Mouse (Mus musculus) intestine, embryonic 16.5 days (tissue): Measurements from ENCODE around the gene Btbd3. TPM values are rescaled to one million over a fixed set of nuclear protein-coding genes. Genes with fewer than 3 reads are reported as not detected.

Source experiments
- ATAC-seq: fragments of 200-750 bp; cut with Nextera tagmentation; 2 replicates; pipeline ENCODE4 v1.8.0; 2017; ENCODE audit warnings: moderate TSS enrichment, moderate library complexity
- H3K27ac ChIP-seq: fragments of 300-500 bp; sonication (generic); 2 replicates; pipeline ENCODE4 v1.5.1; 2014; ENCODE audit warnings: mild to moderate bottlenecking, low read length
- H3K27me3 ChIP-seq: fragments of 300-500 bp; sonication (generic); replicated peaks from 2 replicates; pipeline ENCODE4 v1.6.1; 2014; ENCODE audit warnings: low read length, control low read depth, mixed read lengths; ENCODE audit not compliant: control insufficient read depth, insufficient read depth
- H3K36me3 ChIP-seq: fragments of 300-500 bp; sonication (generic); 2 replicates; pipeline ENCODE4 v1.6.1; 2014; ENCODE audit warnings: low read length, control low read depth; ENCODE audit not compliant: control insufficient read depth, insufficient read depth
- H3K4me1 ChIP-seq: fragments of 300-500 bp; sonication (generic); 2 replicates; pipeline ENCODE4 v1.6.1; 2014; ENCODE audit warnings: low read length, control low read depth, mixed read lengths; ENCODE audit not compliant: control insufficient read depth, insufficient read depth
- H3K4me2 ChIP-seq: fragments of 300-500 bp; sonication (generic); 2 replicates; pipeline ENCODE4 v1.6.1; 2014; ENCODE audit warnings: low read depth, low read length, control low read depth
- H3K4me3 ChIP-seq: fragments of 300-500 bp; sonication (generic); 2 replicates; pipeline ENCODE4 v1.5.1; 2014; ENCODE audit warnings: mild to moderate bottlenecking, low read length
- H3K9ac ChIP-seq: fragments of 300-500 bp; sonication (generic); 2 replicates; pipeline ENCODE4 v1.6.1; 2014; ENCODE audit warnings: low read depth, low read length
- H3K9me3 ChIP-seq: fragments of 300-500 bp; sonication (generic); 2 replicates; pipeline ENCODE4 v1.6.1; 2016; ENCODE audit warnings: low read length, control low read depth; ENCODE audit not compliant: control insufficient read depth
- WGBS: fragments of 180-500 bp; shearing (Covaris S2); extraction: QIAGEN DNeasy Blood & Tissue Kit; methylation state at CpG from one replicate; pipeline ENCODE4 v1.1.7; 2014; 5-methylcytosine and 5-hydroxymethylcytosine counted together
- polyA plus RNA-seq: library from polyadenylated mRNA; unstranded; fragments of >200 nt; fragmentation: Nextera tagmentation; extraction: Ambion mirVana; gene quantifications from 2 replicates; pipeline ENCODE4 v1.2.1, GENCODE M21; 2015

Gene Btbd3
- polyA plus RNA-seq, 1 experiment from 2014 or later, result 17.9 TPM

- no peaks in the 10 kb centered on the region for H3K36me3 ChIP-seq
- H3K27ac ChIP-seq, result peak overlapping the region; percentile 94
- WGBS, result 1% methylated on average over 10 of the region's 10 CpGs
- peak; percentile 12 for ATAC-seq
- H3K4me3 ChIP-seq, result peak overlapping the region; percentile 89
- H3K4me1 ChIP-seq, result peaks cover 24% of the 10 kb centered on the region
- peak overlapping the region; percentile 69 for H3K4me2 ChIP-seq
- no peaks in the 10 kb centered on the region for H3K9me3 ChIP-seq
- H3K27me3 ChIP-seq, result no peaks in the 10 kb centered on the region
- H3K9ac ChIP-seq, result peak overlapping the region; percentile 94
Observed at GRCm38 (mm10) chr2:138257692-138258315, 1.4 kb downstream of the Btbd3 start.

- no peak overlapping the region for H3K9ac ChIP-seq
- WGBS, result 59% methylated on average over 7 of the region's 7 CpGs
- H3K4me3 ChIP-seq, result no peak overlapping the region
- H3K4me2 ChIP-seq, result no peak overlapping the region
- H3K27me3 ChIP-seq, result no peaks in the 10 kb centered on the region
- no peaks in the 10 kb centered on the region for H3K9me3 ChIP-seq
- peaks cover 27% of the 10 kb centered on the region for H3K4me1 ChIP-seq
- H3K36me3 ChIP-seq, result no peaks in the 10 kb centered on the region
- H3K27ac ChIP-seq, result no peak overlapping the region
- no peak for ATAC-seq
Observed at GRCm38 (mm10) chr2:138261140-138261539, 4.8 kb downstream of the Btbd3 start.

- Histone ChIP-seq H3K27ac (no peak overlapping the region), H3K4me1 (peaks cover 42% of the 10 kb centered on the region), H3K9me3 (no peaks in the 10 kb centered on the region), H3K9ac (no peak overlapping the region), H3K4me2 (no peak overlapping the region), H3K4me3 (no peak overlapping the region), H3K27me3 (no peaks in the 10 kb centered on the region), H3K36me3 (no peaks in the 10 kb centered on the region)
- WGBS, result 68% methylated on average over 11 of the region's 11 CpGs
- no peak for ATAC-seq
Observed at GRCm38 (mm10) chr2:138262885-138263284, 6.5 kb downstream of the Btbd3 start.

GRCm38 (mm10) chr2:138265356-138266005 lies 9.1 kb downstream of the Btbd3 start:
- H3K9ac ChIP-seq, result no peak overlapping the region

GRCm38 (mm10) chr2:138266679-138267078 lies 10.3 kb downstream of the Btbd3 start:
- Histone ChIP-seq H3K9me3 (no peaks in the 10 kb centered on the region), H3K4me3 (no peak overlapping the region), H3K4me1 (peaks cover 32% of the 10 kb centered on the region), H3K27ac (no peak overlapping the region), H3K36me3 (no peaks in the 10 kb centered on the region), H3K27me3 (no peaks in the 10 kb centered on the region), H3K9ac (no peak overlapping the region), H3K4me2 (no peak overlapping the region)
- no peak for ATAC-seq
- 59% methylated on average over 5 of the region's 5 CpGs for WGBS

More at GRCm38 (mm10) chr2:138265356-138266005, 9.1 kb downstream of the Btbd3 start:
- Histone ChIP-seq H3K27me3 (no peaks in the 10 kb centered on the region), H3K36me3 (no peaks in the 10 kb centered on the region), H3K27ac (no peak overlapping the region), H3K9me3 (no peaks in the 10 kb centered on the region), H3K4me2 (no peak overlapping the region), H3K4me1 (peaks cover 36% of the 10 kb centered on the region), H3K4me3 (no peak overlapping the region)
- WGBS, result 20% methylated on average over 13 of the region's 13 CpGs
- no peak; the same call in 1 of the 2 replicates for ATAC-seq

GRCm38 (mm10) chr2:138267852-138268513 lies 11.6 kb downstream of the Btbd3 start:
- Histone ChIP-seq H3K9me3 (no peaks in the 10 kb centered on the region), H3K4me2 (peak overlapping the region; percentile 40), H3K36me3 (no peaks in the 10 kb centered on the region), H3K27ac (peak overlapping the region; percentile 69), H3K9ac (no peak overlapping the region), H3K4me3 (no peak overlapping the region), H3K27me3 (no peaks in the 10 kb centered on the region), H3K4me1 (peaks cover 33% of the 10 kb centered on the region)
- 39% methylated on average over 4 of the region's 4 CpGs for WGBS
- peak; percentile 97 for ATAC-seq

GRCm38 (mm10) chr2:138269330-138269729 lies 13.0 kb downstream of the Btbd3 start:
- no peaks in the 10 kb centered on the region for H3K27me3 ChIP-seq
- peaks cover 46% of the 10 kb centered on the region for H3K4me1 ChIP-seq
- no peaks in the 10 kb centered on the region for H3K9me3 ChIP-seq
- ATAC-seq, result no peak
- H3K9ac ChIP-seq, result no peak overlapping the region
- H3K36me3 ChIP-seq, result no peaks in the 10 kb centered on the region
- no peak overlapping the region for H3K4me2 ChIP-seq
- H3K27ac ChIP-seq, result no peak overlapping the region
- no peak overlapping the region for H3K4me3 ChIP-seq

- Histone ChIP-seq H3K4me1 (peaks cover 47% of the 10 kb centered on the region), H3K9me3 (no peaks in the 10 kb centered on the region), H3K4me2 (0 out of 2 replicates have a peak overlapping the region, but pooled peaks have one; percentile 14), H3K27me3 (no peaks in the 10 kb centered on the region), H3K9ac (no peak overlapping the region), H3K36me3 (no peaks in the 10 kb centered on the region), H3K27ac (no peak overlapping the region), H3K4me3 (no peak overlapping the region)
- ATAC-seq, result no peak
- WGBS, result 74% methylated on average over 9 of the region's 9 CpGs
Observed at GRCm38 (mm10) chr2:138273404-138274073, 17.2 kb downstream of the Btbd3 start.

- no peaks in the 10 kb centered on the region for H3K27me3 ChIP-seq
- no peak overlapping the region for H3K4me3 ChIP-seq
- WGBS, result 61% methylated on average over 5 of the region's 5 CpGs
- peaks cover 48% of the 10 kb centered on the region for H3K4me1 ChIP-seq
- H3K9me3 ChIP-seq, result no peaks in the 10 kb centered on the region
- no peak overlapping the region for H3K27ac ChIP-seq
- no peak overlapping the region for H3K9ac ChIP-seq
- peak; percentile 59 for ATAC-seq
- 0 out of 2 replicates have a peak overlapping the region, but pooled peaks have one; percentile 14 for H3K4me2 ChIP-seq
- no peaks in the 10 kb centered on the region for H3K36me3 ChIP-seq
Observed at GRCm38 (mm10) chr2:138274086-138274485, 17.7 kb downstream of the Btbd3 start.
